Mouse (Mus musculus) brain, embryonic 14.5 days (tissue): Measurements from ENCODE around the gene Csad.

Experiments
- CTCF ChIP-seq: fragments of 200-500 bp; IDR thresholded peaks from 2 replicates; pipeline ENCODE4 v1.5.1; 2012; ENCODE audit warnings: inconsistent platforms, mild to moderate bottlenecking, moderate library complexity, borderline replicate concordance; ENCODE audit not compliant: insufficient read depth, insufficient read length; ENCODE audit errors: extremely low read depth
- POLR2A ChIP-seq: fragments of 200-500 bp; IDR thresholded peaks from 2 replicates; pipeline ENCODE4 v1.6.1; 2012; ENCODE audit warnings: mild to moderate bottlenecking, inconsistent platforms, borderline replicate concordance; ENCODE audit not compliant: poor library complexity, insufficient read depth, insufficient read length, severe bottlenecking; ENCODE audit errors: extremely low read depth

DNA sequence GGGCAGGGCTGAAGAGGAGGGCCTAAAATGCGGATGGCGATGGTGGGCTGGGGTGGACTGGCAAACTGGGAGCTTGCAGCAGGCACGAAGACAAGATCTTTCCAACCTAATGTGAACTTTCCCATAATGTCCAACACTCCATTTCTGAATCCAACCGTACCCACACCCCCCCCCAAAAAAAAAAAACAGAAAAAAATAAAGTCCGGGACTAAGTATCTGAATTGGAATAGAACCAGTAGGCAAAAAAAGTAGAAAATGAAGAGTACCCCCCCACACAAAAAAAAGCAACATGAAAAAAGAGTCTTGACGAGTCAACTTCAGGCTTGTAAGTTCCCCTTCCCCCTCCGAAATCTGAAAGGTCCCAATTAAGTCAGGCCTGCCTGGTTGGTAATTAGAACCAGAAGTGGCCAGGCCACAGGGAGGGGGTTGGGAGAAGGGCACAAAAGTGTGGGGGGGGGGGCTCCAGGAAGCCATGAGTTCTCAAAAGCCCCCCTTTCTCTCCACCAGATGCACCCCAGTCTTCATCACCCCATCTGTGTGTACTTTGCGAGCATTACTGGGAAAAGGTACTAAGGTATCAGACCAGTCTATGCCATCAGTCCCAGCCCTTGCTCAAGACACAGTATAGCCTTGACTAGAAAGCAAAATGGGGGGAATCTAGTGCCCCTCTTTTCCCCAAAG, 43.7 kb upstream of the Csad start:
- no peak for TF ChIP-seq POLR2A
- no peak for TF ChIP-seq CTCF
